Mouse (Mus musculus) thymus, adult 2 months (tissue): ENCODE measurements around the gene Atg7.

ENCODE experiments used
- CTCF ChIP-seq: fragments of 200-500 bp; IDR thresholded peaks from 2 replicates; pipeline ENCODE4 v1.5.1; 2012; ENCODE audit warnings: mild to moderate bottlenecking, control low read depth, low read length, moderate library complexity, borderline replicate concordance; ENCODE audit not compliant: control insufficient read depth, poor library complexity, insufficient read depth; ENCODE audit errors: extremely low read depth
- POLR2A ChIP-seq: fragments of 200-500 bp; IDR thresholded peaks from 2 replicates; pipeline ENCODE4 v1.6.1; 2012; ENCODE audit warnings: mild to moderate bottlenecking, low read length, control low read depth, moderate library complexity; ENCODE audit not compliant: control insufficient read depth, poor library complexity, insufficient read depth; ENCODE audit errors: extremely low read depth

GRCm38 (mm10) chr6:114723925-114724324 lies 81.0 kb downstream of the Atg7 start:
- TF ChIP-seq POLR2A, result no peak
- peak; percentile 19; the same call in 1 of the 2 replicates for TF ChIP-seq CTCF
